Mouse (Mus musculus): ENCODE results near the gene C2cd5. TPM values are rescaled to one million over a fixed set of nuclear protein-coding genes. Genes with fewer than 3 reads are reported as not detected.

C2cd5 gene
- polyA plus RNA-seq, 1 experiment from 2014 or later = 22.4 TPM

DNA sequence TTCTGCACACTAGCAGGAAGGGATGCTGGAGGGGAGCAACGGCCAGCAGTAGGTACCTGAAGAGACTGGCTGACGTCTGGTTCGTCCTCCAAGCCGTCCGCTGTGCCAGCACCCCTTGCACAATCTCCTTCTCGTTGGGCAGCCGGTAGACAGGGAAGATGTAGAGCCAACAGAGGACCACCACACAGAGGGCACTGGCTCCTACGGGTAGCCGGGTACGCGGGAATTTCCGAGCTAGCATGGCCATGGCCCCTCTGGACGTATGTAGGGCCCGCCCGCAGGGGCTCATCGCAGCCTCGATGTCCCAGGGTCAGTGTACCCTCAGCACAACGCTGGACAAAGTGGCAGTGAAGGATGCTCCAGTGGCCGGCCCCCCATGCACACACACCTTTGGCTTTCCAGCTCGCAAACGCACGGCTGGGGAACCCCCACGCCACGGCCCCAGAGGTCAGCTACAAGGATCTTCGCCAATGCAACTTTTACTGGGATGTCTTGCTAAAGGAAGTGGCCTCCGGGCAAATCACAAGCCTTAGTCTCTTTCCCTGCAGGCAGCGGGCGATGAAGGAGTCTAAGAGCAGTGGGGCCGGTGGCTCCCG lies 136.4 kb downstream of the C2cd5 start:
- Histone ChIP-seq H3K27me3 (ENCODE audit: control insufficient read depth, insufficient read depth, low read length) (peaks cover 19% of the 10 kb centered on the region), H3K27ac (replicated peaks in 1 of 2; ENCODE audit: control insufficient read depth in 1 of 2, insufficient read depth in 1 of 2, low read depth in 2 of 2, low read length in 2 of 2) (no peak overlapping the region), H3K9me3 (ENCODE audit: control insufficient read depth, low read length) (no peaks in the 10 kb centered on the region), H3K4me2 (ENCODE audit: low read length) (peak overlapping the region; percentile 99), H3K36me3 (ENCODE audit: control insufficient read depth, insufficient read depth, low read length) (no peaks in the 10 kb centered on the region), H3K4me3 (ENCODE audit: control insufficient read depth in 1 of 2, insufficient read depth in 1 of 2, low read depth in 1 of 2, low read length in 2 of 2) (peak overlapping the region; percentile 63 to 71), H3K9ac (ENCODE audit: low read length) (peak overlapping the region; percentile 69; the same call in 1 of the 2 replicates), H3K4me1 (ENCODE audit: control insufficient read depth in 2 of 2, insufficient read depth in 2 of 2, low read length in 2 of 2) (no peaks in the 10 kb centered on the region)
- ATAC-seq (ENCODE audit: insufficient number of reproducible peaks, insufficient read depth, low FRiP score, low read depth) = no peak
- 19% methylated on average over 30 of the region's 30 CpGs for WGBS

DNA sequence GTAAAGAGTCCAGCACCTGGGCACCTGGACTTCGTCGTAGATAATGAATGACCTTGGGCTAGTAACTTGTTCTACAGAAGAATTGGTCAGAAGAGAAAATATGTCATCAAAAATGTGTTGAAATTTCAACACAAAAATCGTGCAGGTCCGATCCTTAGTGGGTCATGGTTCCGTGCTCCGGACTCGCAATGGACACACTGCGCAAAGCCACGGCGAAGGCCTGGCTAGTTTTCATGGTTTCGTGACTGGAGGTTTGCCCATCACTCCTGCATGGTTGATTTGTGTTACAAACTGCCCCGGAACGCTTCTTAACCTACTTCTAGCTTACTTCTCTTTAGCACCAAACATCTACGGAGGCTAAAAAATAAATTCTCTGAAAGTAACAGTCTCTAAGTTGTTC lies 137.1 kb downstream of the C2cd5 start:
- H3K4me2 ChIP-seq (ENCODE audit: low read length) = peak overlapping the region; percentile 99
- 87% methylated on average over 14 of the region's 14 CpGs for WGBS
- no peak overlapping the region for H3K9ac ChIP-seq (ENCODE audit: low read length)
- H3K9me3 ChIP-seq (ENCODE audit: control insufficient read depth, low read length) = no peaks in the 10 kb centered on the region
- H3K27me3 ChIP-seq (ENCODE audit: control insufficient read depth, insufficient read depth, low read length) = peaks cover 19% of the 10 kb centered on the region
- no peak for ATAC-seq (ENCODE audit: insufficient number of reproducible peaks, insufficient read depth, low FRiP score, low read depth)
- H3K4me3 ChIP-seq (ENCODE audit: control insufficient read depth in 1 of 2, insufficient read depth in 1 of 2, low read depth in 1 of 2, low read length in 2 of 2) = peak overlapping the region in 1 of 2 experiments; percentile 63; a peak in 1 of 4 replicates
- H3K4me1 ChIP-seq (ENCODE audit: control insufficient read depth in 2 of 2, insufficient read depth in 2 of 2, low read length in 2 of 2) = no peaks in the 10 kb centered on the region
- no peak overlapping the region for H3K27ac ChIP-seq (replicated peaks in 1 of 2; ENCODE audit: control insufficient read depth in 1 of 2, insufficient read depth in 1 of 2, low read depth in 2 of 2, low read length in 2 of 2)
- H3K36me3 ChIP-seq (ENCODE audit: control insufficient read depth, insufficient read depth, low read length) = no peaks in the 10 kb centered on the region

DNA sequence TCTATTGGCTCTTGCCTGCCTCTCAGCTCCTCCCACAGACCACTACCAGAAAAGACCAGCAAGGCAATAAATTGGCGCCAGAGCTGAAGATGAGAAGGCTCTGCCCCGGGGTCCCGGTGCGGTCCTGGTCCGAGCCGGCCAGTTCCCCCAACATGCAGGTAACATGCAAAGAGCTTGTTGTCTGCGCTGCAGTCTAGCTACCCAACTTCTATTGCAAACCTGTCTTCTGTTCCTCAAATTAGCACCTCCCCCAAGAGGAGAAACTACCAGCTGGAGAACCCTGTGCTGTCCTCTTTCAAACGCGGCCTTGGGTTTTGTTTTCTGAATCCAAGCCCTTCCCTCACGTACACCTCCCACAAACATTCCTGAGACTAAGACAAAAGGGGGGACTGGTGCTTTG lies 137.5 kb downstream of the C2cd5 start:
- WGBS = 59% methylated on average over 10 of the region's 10 CpGs
- Histone ChIP-seq H3K9ac (ENCODE audit: low read length) (no peak overlapping the region), H3K36me3 (ENCODE audit: control insufficient read depth, insufficient read depth, low read length) (no peaks in the 10 kb centered on the region), H3K4me1 (ENCODE audit: control insufficient read depth in 2 of 2, insufficient read depth in 2 of 2, low read length in 2 of 2) (no peaks in the 10 kb centered on the region), H3K4me3 (ENCODE audit: control insufficient read depth in 1 of 2, insufficient read depth in 1 of 2, low read depth in 1 of 2, low read length in 2 of 2) (no peak overlapping the region; a peak in 1 of 4 replicates), H3K27me3 (ENCODE audit: control insufficient read depth, insufficient read depth, low read length) (peaks cover 19% of the 10 kb centered on the region), H3K27ac (replicated peaks in 1 of 2; ENCODE audit: control insufficient read depth in 1 of 2, insufficient read depth in 1 of 2, low read depth in 2 of 2, low read length in 2 of 2) (no peak overlapping the region), H3K9me3 (ENCODE audit: control insufficient read depth, low read length) (no peaks in the 10 kb centered on the region), H3K4me2 (ENCODE audit: low read length) (peak overlapping the region; percentile 99)
- ATAC-seq (ENCODE audit: insufficient number of reproducible peaks, insufficient read depth, low FRiP score, low read depth) = no peak

DNA sequence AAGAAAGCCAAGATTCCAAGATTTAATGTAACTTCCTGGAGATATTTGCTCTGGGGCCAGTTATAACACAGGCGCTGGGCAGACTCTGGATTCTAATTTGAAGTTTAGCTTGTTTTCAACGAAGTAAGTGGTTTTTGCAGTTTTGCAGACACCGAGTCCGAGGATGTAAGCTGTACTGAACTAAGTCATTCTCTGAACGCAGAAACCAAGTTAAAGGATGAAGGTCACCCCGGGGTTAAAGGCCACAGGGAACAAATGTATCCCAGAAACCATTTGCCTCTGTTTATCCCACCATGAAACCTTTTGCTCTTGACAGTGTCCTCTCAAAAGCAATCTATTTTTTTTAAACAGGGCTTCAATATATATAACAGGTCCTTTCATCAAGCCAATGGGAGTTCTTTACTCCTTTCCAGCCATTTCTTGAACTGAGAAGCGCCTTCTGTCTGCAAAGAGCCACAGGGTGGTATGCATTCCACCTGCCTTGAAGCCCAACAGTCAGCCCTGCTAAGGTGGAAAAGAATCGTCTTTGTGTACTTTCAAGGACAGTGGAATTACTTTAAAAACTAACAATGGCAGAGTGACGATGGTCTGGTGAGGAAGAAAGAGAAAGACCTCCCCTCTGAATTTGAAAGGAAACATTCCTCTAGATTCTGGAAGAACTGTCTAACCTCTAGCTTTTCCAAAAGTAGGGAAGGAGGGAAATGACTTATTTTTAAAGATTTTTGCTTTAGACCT lies 138.1 kb downstream of the C2cd5 start:
- no peaks in the 10 kb centered on the region for H3K36me3 ChIP-seq (ENCODE audit: control insufficient read depth, insufficient read depth, low read length)
- no peaks in the 10 kb centered on the region for H3K4me1 ChIP-seq (ENCODE audit: control insufficient read depth in 2 of 2, insufficient read depth in 2 of 2, low read length in 2 of 2)
- H3K27me3 ChIP-seq (ENCODE audit: control insufficient read depth, insufficient read depth, low read length) = peaks cover 19% of the 10 kb centered on the region
- WGBS = 75% methylated on average over 9 of the region's 9 CpGs
- peak overlapping the region; percentile 99 for H3K4me2 ChIP-seq (ENCODE audit: low read length)
- H3K27ac ChIP-seq (replicated peaks in 1 of 2; ENCODE audit: control insufficient read depth in 1 of 2, insufficient read depth in 1 of 2, low read depth in 2 of 2, low read length in 2 of 2) = no peak overlapping the region
- H3K9ac ChIP-seq (ENCODE audit: low read length) = no peak overlapping the region
- H3K4me3 ChIP-seq (ENCODE audit: control insufficient read depth in 1 of 2, insufficient read depth in 1 of 2, low read depth in 1 of 2, low read length in 2 of 2) = no peak overlapping the region
- no peak for ATAC-seq (ENCODE audit: insufficient number of reproducible peaks, insufficient read depth, low FRiP score, low read depth)
- no peaks in the 10 kb centered on the region for H3K9me3 ChIP-seq (ENCODE audit: control insufficient read depth, low read length)

Other genes with a start within 250 kb of the C2cd5 start
- gene St8sia1, start 135.7 kb downstream of the C2cd5 start, polyA plus RNA-seq (2014; fragmentation: Nextera tagmentation; extraction: Ambion mirVana) = 0.82 and 1.1 TPM in 2 replicates
- gene Etnk1, start 67.1 kb upstream of the C2cd5 start, polyA plus RNA-seq (2014; fragmentation: Nextera tagmentation; extraction: Ambion mirVana) = 18.9 and 19.4 TPM in 2 replicates

All from heart, embryonic 14.5 days (tissue).